Mouse (Mus musculus) layer of hippocampus, postnatal 36 days (tissue): ENCODE data around the gene Isg15. TPM values are rescaled to one million over a fixed set of nuclear protein-coding genes. Genes with fewer than 3 reads are reported as not detected.
A peak's percentile ranks its signal among the peaks of the same experiment; 100 is the strongest.

Experiments used
- DNase-seq, 2 experiments: peaks; one replicate each; pipeline ENCODE4 v3.0.0; 2022
- total RNA-seq, 2 experiments: library from RNA; stranded (reverse); gene quantifications; 2 replicates each; pipeline ENCODE4 v1.2.3; 2021

Gene Isg15
- total RNA-seq, 2 experiments from 2014 or later = 1.9 TPM; not detected in 1

GRCm38 (mm10) chr4:156203001-156203412 lies 2.4 kb upstream of the Isg15 start, which contains the start of gene AW011738:
Gene AW011738, plus strand, starts transcription at chr4:156203304.
- DNase-seq = peak; percentile 52 to 65

GRCm38 (mm10) chr4:156202462-156202893 lies 1.9 kb upstream of the Isg15 start:
- DNase-seq = no peak

DNA sequence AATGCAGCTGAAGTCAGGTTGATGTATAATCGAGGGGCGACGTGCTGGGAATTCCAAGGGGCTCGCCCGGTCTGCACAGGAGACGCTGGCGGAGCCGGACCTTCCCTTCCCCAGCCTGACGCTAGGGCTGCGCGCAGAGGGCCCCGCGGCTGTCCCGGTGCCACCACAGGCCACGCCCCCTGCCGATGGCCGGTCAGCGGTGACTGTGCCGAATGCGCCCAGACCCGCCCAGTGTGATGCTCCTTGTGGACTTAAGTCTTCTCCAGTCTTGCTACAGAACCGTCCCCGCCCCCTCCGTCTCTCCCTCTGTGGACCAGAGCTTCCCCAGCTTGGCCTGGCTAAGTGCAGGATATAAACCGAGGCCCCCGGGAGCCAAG lies 2.8 kb downstream of the Isg15 start:
- DNase-seq = peak; percentile 67 to 73

DNA sequence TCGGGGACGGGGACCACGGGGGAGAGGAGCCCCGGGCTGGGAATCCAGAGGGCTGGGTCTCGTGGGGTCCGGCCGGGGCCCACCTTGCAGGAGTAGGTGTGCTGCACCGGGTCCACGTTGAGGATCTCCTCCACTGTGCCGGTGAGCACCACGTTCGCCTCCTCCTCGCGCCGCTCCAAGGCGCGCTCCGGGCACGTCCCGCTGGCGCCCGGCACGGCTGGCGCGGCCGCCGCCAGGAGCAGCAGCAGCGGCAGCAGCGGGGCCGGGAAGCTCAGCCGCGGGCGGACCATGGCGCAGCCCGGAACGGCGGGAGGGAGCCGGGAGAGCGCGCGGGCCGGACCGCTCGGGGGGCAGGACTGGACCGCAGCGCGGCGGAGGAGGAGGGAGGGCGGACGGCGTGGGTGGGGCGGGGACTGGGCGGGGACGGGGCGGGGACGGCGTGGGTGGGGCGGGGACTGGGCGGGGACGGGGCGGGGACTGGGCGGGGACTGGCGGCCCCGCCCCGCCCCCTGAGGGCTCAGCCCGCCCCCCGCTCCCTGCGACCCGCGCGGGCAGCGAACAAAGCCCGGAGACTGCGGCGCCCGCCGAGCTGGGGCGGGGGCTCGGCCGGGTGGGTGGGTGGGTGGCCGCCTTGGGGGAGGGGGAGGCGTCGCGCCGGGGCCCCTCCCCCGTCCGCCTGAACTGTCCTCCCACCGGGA lies 3.3 kb downstream of the Isg15 start, which contains the start of gene Agrn:
TSS of gene Agrn (minus strand) at position 358 of the 698 bp plus-strand sequence.
- peak; percentile 42 to 57 for DNase-seq

DNA sequence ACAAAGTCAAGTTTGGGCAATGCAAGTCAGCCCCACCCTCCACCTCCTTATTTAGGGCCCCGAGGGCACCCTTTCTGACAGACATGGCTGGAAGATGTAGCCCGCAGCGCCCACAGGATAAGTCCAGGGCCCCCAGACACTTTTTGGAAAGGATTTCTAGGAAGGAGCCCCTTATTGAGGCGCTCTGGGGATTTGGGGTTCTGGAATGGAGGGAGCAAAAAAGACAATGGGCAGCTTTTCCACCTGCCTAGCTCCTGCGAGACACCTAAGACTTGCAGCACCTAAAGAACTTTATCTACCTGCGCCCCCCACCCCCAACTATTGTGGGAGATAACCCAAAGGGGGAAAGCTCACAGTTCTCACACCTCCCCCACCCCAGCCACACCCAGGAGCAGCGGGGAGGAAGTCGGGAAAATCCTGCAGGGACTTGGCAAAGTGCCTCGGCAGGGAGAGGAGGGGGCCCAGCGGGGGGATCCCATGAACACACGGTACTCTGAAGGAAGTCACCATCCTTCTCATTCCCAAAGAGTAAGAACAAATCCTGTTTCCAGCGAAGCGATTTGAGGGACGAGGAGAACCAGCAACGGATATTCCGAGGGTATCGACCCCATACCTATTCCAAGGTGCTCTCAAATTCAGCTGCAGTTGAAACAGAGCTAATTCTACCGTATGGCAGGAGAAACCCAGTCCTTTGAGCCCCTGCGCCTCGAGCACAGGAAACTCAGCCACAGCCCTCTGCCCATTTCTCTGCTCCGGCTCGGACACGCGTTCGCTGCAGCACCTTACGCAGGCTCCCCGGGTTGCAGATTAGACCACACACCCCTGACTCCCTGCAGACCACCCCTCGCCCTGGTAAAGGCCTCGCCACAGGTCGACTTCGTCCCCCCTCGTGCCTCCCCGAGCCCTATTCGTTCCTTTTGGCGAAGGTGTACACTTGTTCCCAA lies 4.4 kb downstream of the Isg15 start:
- DNase-seq = no peak

DNA sequence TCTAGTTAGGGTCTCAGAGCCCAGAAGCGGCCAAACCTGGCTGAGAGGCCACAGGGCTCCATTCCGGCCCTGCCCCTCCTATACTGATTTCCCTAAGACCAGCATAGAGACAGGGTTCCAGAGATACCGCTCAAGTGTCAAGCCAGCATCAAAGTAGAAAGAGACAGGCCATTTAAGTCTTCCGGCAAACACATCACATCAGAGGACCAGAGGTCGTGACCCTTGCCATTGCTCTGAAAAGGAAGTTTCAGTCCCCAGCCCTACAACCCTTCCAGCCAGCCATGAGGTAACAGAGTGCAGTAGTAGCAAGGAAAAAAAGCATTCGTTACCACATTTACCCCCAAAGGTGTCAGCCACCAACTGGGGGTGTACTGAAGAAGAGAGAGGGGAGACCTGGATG lies 6.3 kb downstream of the Isg15 start:
- DNase-seq = no peak

DNA sequence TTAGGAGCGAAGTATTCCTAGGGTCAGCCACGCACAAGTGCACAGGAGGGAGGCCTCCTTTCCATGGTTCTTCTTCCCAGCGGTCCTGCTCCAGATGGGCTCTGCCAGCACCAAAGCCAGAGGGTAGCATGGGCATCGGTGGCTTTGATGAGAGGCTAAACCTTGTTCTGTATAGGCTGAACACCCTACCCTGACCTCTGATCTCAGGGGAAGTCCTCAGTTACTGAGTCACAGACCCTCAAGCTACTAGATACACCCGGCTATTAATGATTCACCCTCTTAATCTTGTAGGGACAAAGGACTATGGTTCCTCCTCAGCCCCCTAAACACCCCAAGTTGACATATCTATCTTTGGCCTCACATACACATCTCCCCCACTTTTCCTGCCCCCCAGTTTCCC lies 6.7 kb downstream of the Isg15 start:
- no peak for DNase-seq

DNA sequence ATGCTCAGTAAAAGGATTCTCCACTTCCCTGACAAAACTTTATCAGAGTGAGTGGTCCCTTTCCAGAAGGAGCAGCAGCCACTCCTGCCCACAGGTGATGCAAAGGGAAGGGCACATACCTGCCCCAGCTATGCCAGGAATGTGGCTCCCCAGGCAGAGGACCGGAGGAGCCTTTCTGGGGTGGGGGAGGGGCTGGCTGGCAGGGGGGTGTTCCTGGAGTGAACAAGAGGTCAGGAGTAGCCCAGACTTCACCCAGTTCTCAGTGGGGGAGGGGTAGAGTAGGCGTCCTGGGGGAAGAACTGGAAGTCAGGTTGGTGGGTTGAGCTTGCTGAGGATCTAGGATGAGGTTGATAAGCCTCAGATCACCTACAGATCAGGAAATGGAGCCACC lies 7.4 kb downstream of the Isg15 start:
- no peak for DNase-seq

GRCm38 (mm10) chr4:156192421-156193199 lies 8.0 kb downstream of the Isg15 start:
- no peak for DNase-seq

GRCm38 (mm10) chr4:156188811-156189323 lies 11.8 kb downstream of the Isg15 start:
- DNase-seq = no peak

DNA sequence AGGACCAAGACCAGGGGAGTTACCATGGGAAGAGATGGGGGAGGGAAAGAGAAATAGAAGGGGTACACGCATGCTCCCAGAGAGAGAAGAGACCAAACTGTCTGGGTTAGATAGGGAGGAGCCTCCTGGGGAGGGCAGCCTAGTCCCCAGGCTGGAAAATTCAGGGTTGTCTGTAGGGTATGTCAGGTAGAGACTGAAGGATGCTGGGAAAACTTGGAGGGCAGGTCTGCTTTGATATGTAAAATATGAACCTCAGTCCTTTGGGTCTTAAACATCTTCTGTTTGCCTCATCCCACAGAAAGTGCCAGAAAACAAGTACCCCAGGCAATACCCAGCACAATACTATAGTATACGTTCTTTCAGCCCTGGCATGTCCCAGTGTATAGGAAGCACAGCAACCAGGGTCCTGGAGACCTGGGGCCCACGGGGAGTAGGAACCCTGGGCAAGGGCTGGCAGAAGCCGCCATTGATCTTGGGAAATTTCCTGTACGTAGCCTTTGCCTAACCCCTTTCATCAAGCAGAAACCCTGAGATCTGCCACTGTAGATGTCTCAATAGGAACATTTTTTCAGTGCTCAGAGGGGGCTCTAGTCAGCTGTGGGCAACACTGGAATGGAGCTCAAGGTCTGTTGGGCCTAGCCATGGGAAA lies 12.3 kb downstream of the Isg15 start:
- DNase-seq = no peak

- DNase-seq = peak; percentile 59 to 66
Measured at GRCm38 (mm10) chr4:156185950-156186850, 14.4 kb downstream of the Isg15 start.

DNA sequence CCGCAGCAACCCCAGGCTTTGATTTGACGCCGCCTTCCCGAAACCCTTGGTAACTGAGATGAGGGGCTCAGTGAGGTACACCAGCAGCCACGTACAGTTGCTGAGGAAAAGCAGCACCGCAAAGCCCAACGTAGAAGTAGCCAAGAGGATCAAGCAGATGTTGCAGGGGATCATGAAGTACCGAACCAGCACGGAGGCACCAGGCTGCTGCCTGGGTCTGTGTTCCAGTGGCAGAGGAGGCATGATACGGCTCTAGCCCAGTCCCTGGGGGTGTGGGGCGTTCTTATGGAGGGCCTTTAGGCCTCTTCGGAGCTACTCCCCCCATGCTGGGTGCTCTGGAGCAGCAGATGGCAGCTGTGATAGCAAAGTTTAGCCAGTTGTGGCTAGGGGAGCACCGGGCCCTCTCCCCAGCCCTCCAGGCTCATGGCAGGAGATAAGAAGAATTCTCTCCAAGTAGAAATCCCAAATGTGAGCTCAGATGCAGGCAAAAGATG lies 15.1 kb downstream of the Isg15 start:
- DNase-seq = peak; percentile 27 to 34

DNA sequence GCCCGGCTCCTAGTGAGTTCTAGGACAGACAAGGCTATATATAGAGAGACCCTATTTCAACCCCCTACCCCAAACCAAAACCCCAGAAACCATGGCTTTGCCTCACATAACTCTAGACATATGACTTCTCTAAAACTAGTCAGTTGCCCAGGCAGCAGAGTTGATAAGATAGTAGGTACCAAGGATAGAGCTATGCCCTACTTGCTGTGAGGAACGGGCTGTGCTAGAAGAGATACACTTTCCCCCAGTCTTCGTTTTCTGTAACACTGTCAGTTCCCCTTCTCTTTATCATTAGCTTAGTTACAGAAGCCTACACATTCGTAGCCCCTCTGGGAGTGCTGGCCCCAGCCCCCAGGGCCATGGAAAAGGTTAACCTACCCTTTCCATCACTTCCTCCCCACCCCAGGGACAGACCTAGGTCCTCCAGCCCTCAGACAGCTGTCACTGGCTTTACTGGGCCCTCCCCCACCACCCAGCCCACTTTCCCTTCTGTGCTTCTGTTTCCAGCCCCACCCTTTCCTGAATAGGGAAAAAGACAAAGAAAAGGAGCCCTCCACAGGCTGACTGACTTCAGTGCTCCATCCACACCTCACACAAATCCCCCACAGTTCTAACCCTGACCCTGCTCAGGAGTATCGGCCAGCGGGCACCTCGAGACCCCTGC lies 16.2 kb downstream of the Isg15 start:
- DNase-seq = no peak

GRCm38 (mm10) chr4:156183747-156184146 lies 16.9 kb downstream of the Isg15 start:
- no peak for DNase-seq

DNA sequence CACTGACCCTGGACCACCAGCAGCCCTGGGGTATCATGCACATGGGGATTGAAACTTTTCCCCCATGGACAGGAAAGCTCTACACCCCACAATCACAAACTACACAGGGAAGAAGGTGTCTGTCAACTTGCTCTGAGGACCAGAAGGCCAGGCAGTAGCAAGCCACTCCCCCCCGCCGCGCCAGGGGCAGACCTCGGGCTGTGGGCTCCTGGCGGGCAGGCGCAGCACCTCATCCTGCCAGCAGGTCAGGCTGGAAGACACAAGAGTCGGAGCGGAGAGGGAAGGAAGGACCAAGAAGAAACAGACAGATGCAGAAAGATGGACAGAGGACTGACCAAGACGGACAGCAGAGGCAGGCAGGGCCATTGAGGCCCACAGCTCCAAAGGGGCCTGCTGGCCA lies 23.0 kb downstream of the Isg15 start:
- DNase-seq = peak in 1 of 2 experiments; percentile 1

GRCm38 (mm10) chr4:156171828-156172227 lies 28.8 kb downstream of the Isg15 start:
- DNase-seq = no peak

DNA sequence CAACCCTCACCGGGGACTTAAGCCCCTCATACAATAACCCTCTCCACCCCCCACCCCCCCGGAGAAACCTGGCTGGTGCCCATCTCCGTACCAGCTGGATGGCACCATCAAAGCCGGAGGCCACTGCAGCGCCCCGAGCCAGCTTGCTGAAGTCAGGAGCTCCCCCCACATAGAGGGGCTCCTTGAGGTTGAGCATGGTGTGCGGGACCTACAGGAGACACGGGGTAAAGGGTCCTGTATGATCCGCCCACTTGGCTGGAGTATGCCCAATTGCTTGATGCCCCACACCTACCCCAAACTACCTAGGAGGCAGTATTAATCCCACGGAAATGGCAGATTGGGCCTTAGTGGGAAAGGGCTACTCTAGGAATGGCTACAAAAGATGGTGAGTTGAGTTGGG lies 31.5 kb downstream of the Isg15 start:
- no peak for DNase-seq

- no peak for DNase-seq
Measured at GRCm38 (mm10) chr4:156168611-156169010, 32.0 kb downstream of the Isg15 start.

DNA sequence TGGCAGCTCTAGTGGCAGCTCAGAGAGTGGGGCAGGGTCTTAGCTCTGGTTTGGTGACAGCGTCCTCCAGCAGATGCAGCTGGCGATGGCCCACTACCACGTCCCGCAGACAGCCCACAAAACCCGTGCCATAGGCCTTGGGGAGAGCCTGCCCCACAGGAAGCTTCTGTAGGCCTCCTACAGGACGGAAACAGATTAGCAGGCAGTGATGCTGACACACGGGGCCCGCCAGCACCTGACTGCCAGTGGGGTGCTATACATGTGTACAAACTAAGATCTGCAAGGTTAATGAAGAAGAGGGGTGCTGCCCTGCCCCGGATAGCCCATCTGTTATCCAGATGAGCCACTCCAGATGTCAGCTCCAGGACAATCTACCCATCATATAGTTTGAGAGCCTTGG lies 34.1 kb downstream of the Isg15 start:
- no peak for DNase-seq
